In genomic region chr3:140313795-140314194, GRCm38 (mm10) we compare ENCODE assay signal across 17 mouse cellular contexts.
DNase-seq lines count a peak whose midpoint lies in the region; ATAC-seq and TF ChIP-seq lines count a peak whose summit lies in the region.
"Had no signal": no experiment of that assay in that cellular context is flagged by ENCODE, and none has a peak within 500 bp of the region (broad histone marks: within the 10 kb centered on the region; RNA-seq: fewer than 3 reads in every experiment).

No protein-coding gene starts in this region.

- no peak for TF ChIP-seq CTCF in lung, embryonic 14.5 days (IDR thresholded peaks at IDR 0.05; ENCODE audit: low read depth)

- no peak overlapping the region for H3K4me2 ChIP-seq in forebrain, embryonic 12.5 days
- H3K4me2 ChIP-seq in forebrain, embryonic 11.5 days (ENCODE audit: low read depth, low read length, severe bottlenecking) = no peak overlapping the region
- H3K4me2 ChIP-seq in heart, embryonic 16.5 days (ENCODE audit: low read depth, low read length) = peak overlapping the region; percentile 8; the same call in 1 of the 2 replicates
- no peak overlapping the region for H3K4me2 ChIP-seq in lung, embryonic 14.5 days
- no peak overlapping the region for H3K4me2 ChIP-seq in forebrain, embryonic 15.5 days (replicated peaks)
- H3K4me2 ChIP-seq: embryonic facial prominence, embryonic 13.5 days; hindbrain, embryonic 12.5 days; midbrain, embryonic 12.5 days; neural tube, embryonic 13.5 days had no signal

- WGBS in forebrain, embryonic 12.5 days = 39% methylated on average over 2 of the region's 2 CpGs
- WGBS in forebrain, embryonic 11.5 days = 68% methylated on average over 2 of the region's 2 CpGs
- 19% methylated on average over 2 of the region's 2 CpGs for WGBS in heart, embryonic 16.5 days
- 17% methylated on average over 2 of the region's 2 CpGs for WGBS in lung, embryonic 14.5 days
- 23% methylated on average over 2 of the region's 2 CpGs for WGBS in forebrain, embryonic 15.5 days

- no peaks in the 10 kb centered on the region for H3K36me3 ChIP-seq in forebrain, embryonic 12.5 days (replicated peaks)
- H3K36me3 ChIP-seq in forebrain, embryonic 11.5 days (ENCODE audit: control insufficient read depth, insufficient read depth, low read length) = no peaks in the 10 kb centered on the region
- no peaks in the 10 kb centered on the region for H3K36me3 ChIP-seq in heart, embryonic 16.5 days (ENCODE audit: control insufficient read depth, insufficient read depth)
- H3K36me3 ChIP-seq in lung, embryonic 14.5 days (ENCODE audit: insufficient read depth) = no peaks in the 10 kb centered on the region
- no peaks in the 10 kb centered on the region for H3K36me3 ChIP-seq in forebrain, embryonic 15.5 days
- H3K36me3 ChIP-seq: embryonic facial prominence, embryonic 13.5 days; hindbrain, embryonic 12.5 days; midbrain, embryonic 12.5 days; neural tube, embryonic 13.5 days had no signal

- DNase-seq in forebrain, embryonic 11.5 days (ENCODE audit: low spot score) = no peak
- DNase-seq in heart, adult 18-20 months = no peak
- DNase-seq in lung, embryonic 14.5 days = peak; percentile 64
- DNase-seq in lung, postnatal 10 days = no peak
- DNase-seq in kidney, adult 11 months = no peak
- DNase-seq: adrenal gland, postnatal 36 days; cerebellum, adult 8-10 months; thymus, postnatal 25 days had no signal

- no peaks in the 10 kb centered on the region for H3K4me1 ChIP-seq in forebrain, embryonic 12.5 days
- no peaks in the 10 kb centered on the region for H3K4me1 ChIP-seq in forebrain, embryonic 11.5 days (replicated peaks; ENCODE audit: control insufficient read depth, insufficient read depth, low read length)
- peaks cover 4% of the 10 kb centered on the region for H3K4me1 ChIP-seq in heart, embryonic 16.5 days (ENCODE audit: control insufficient read depth, insufficient read depth, low read length)
- H3K4me1 ChIP-seq in lung, embryonic 14.5 days (ENCODE audit: insufficient read depth) = no peaks in the 10 kb centered on the region
- H3K4me1 ChIP-seq in forebrain, embryonic 15.5 days = peaks cover 5% of the 10 kb centered on the region
- H3K4me1 ChIP-seq: embryonic facial prominence, embryonic 13.5 days; hindbrain, embryonic 12.5 days; midbrain, embryonic 12.5 days; neural tube, embryonic 13.5 days had no signal

- peak; percentile 49; the same call in 1 of the 2 replicates for ATAC-seq in forebrain, embryonic 12.5 days (ENCODE audit: low FRiP score)
- ATAC-seq in forebrain, embryonic 11.5 days (replicated peaks; ENCODE audit: low FRiP score) = no peak
- ATAC-seq in heart, embryonic 16.5 days (replicated peaks; ENCODE audit: extremely low read depth, insufficient read depth, low FRiP score) = peak; percentile 77
- peak; percentile 58; the same call in 1 of the 2 replicates for ATAC-seq in lung, embryonic 14.5 days (ENCODE audit: insufficient read depth)
- ATAC-seq in forebrain, embryonic 15.5 days (replicated peaks) = 0 out of 2 replicates have a peak, but pooled peaks have one; percentile 19
- ATAC-seq: inflammation-experienced regulatory T-cells, adult 6 months had no signal

- no peaks in the 10 kb centered on the region for H3K9me3 ChIP-seq in forebrain, embryonic 12.5 days
- H3K9me3 ChIP-seq in forebrain, embryonic 11.5 days (ENCODE audit: control insufficient read depth, low read length) = no peaks in the 10 kb centered on the region
- H3K9me3 ChIP-seq in heart, embryonic 16.5 days (replicated peaks; ENCODE audit: control insufficient read depth, low read length) = no peaks in the 10 kb centered on the region
- H3K9me3 ChIP-seq in lung, embryonic 14.5 days (ENCODE audit: low read depth, low read length) = no peaks in the 10 kb centered on the region
- no peaks in the 10 kb centered on the region for H3K9me3 ChIP-seq in forebrain, embryonic 15.5 days
- H3K9me3 ChIP-seq: embryonic facial prominence, embryonic 13.5 days; hindbrain, embryonic 12.5 days; midbrain, embryonic 12.5 days; neural tube, embryonic 13.5 days had no signal

- H3K9ac ChIP-seq in forebrain, embryonic 12.5 days = no peak overlapping the region
- no peak overlapping the region for H3K9ac ChIP-seq in forebrain, embryonic 11.5 days (ENCODE audit: low read length)
- H3K9ac ChIP-seq in heart, embryonic 16.5 days (ENCODE audit: low read length) = no peak overlapping the region
- H3K9ac ChIP-seq in lung, embryonic 14.5 days = no peak overlapping the region
- H3K9ac ChIP-seq in forebrain, embryonic 15.5 days (replicated peaks) = no peak overlapping the region
- H3K9ac ChIP-seq: embryonic facial prominence, embryonic 13.5 days; hindbrain, embryonic 12.5 days; liver, embryonic 14.5 days; midbrain, embryonic 12.5 days; neural tube, embryonic 13.5 days had no signal

- no peaks in the 10 kb centered on the region for H3K27me3 ChIP-seq in forebrain, embryonic 12.5 days
- H3K27me3 ChIP-seq in forebrain, embryonic 11.5 days (ENCODE audit: control insufficient read depth, insufficient read depth, low read length) = no peaks in the 10 kb centered on the region
- H3K27me3 ChIP-seq in heart, embryonic 16.5 days (ENCODE audit: control insufficient read depth, insufficient read depth, low read length) = peaks cover 2% of the 10 kb centered on the region; the same call in 1 of the 2 replicates
- no peaks in the 10 kb centered on the region for H3K27me3 ChIP-seq in lung, embryonic 14.5 days (ENCODE audit: insufficient read depth, low read length)
- no peaks in the 10 kb centered on the region for H3K27me3 ChIP-seq in forebrain, embryonic 15.5 days
- H3K27me3 ChIP-seq: embryonic facial prominence, embryonic 13.5 days; hindbrain, embryonic 12.5 days; midbrain, embryonic 12.5 days; neural tube, embryonic 13.5 days had no signal

- no peak overlapping the region for H3K27ac ChIP-seq in forebrain, embryonic 12.5 days
- no peak overlapping the region for H3K27ac ChIP-seq in forebrain, embryonic 11.5 days (ENCODE audit: low read depth, low read length)
- H3K27ac ChIP-seq in heart, embryonic 16.5 days (ENCODE audit: low read length) = no peak overlapping the region
- H3K27ac ChIP-seq in lung, embryonic 14.5 days (ENCODE audit: low read depth) = no peak overlapping the region
- no peak overlapping the region for H3K27ac ChIP-seq in forebrain, embryonic 15.5 days (replicated peaks)
- H3K27ac ChIP-seq: embryonic facial prominence, embryonic 13.5 days; hindbrain, embryonic 12.5 days; liver, embryonic 14.5 days; midbrain, embryonic 12.5 days; neural tube, embryonic 13.5 days had no signal

- H3K4me3 ChIP-seq in forebrain, embryonic 12.5 days (replicated peaks) = no peak overlapping the region
- no peak overlapping the region for H3K4me3 ChIP-seq in forebrain, embryonic 11.5 days (ENCODE audit: low read depth, low read length)
- H3K4me3 ChIP-seq in heart, embryonic 16.5 days (ENCODE audit: low read length) = no peak overlapping the region
- H3K4me3 ChIP-seq in lung, embryonic 14.5 days (ENCODE audit: low read depth, low read length) = no peak overlapping the region
- no peak overlapping the region for H3K4me3 ChIP-seq in forebrain, embryonic 15.5 days
- H3K4me3 ChIP-seq: embryonic facial prominence, embryonic 13.5 days; hindbrain, embryonic 12.5 days; midbrain, embryonic 12.5 days; neural tube, embryonic 13.5 days had no signal
